Mouse (Mus musculus): Measurements from ENCODE around the gene Olfr986.

The Olfr986 gene

DNA sequence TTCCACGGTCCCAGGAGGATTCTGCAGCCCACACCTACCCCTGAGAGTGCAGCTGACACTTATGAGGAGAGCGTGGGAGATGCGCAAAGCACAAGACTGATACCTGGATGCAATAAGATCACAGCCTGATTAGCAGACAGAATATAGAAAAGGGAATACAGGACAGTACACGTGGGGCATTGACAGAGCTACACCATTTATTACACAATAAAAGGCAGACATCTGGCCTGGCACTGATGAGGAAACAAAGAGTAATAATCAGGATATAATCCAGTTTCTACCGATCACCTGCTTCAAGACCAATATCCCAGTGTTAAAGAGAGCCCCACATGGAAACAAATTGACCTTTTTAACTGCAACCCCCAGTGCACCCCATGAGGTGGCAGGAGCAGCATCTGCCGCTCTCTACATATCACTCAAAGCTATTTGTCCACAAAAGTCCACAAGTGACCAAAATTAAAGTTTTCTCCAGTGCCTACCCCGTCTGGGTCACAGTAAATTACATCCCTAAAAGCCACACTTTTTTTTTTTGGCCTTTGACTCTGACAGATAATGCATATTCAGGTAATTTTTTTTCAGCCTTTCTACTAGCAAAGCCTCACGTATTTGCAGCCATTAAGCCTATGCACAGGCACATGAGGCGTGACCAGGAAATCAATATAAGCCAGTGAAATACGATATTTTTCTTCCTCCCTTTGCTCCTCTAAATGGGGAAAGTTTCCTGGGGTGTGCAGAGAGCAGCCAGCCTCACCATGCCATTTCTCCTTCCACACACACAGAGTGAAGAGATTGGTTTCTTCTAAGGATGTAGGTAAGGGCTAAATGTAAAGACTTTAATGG is 53.7 kb downstream of the Olfr986 start:
- DNase-seq (ENCODE audit: extremely low read depth, low read depth): no peak

DNA sequence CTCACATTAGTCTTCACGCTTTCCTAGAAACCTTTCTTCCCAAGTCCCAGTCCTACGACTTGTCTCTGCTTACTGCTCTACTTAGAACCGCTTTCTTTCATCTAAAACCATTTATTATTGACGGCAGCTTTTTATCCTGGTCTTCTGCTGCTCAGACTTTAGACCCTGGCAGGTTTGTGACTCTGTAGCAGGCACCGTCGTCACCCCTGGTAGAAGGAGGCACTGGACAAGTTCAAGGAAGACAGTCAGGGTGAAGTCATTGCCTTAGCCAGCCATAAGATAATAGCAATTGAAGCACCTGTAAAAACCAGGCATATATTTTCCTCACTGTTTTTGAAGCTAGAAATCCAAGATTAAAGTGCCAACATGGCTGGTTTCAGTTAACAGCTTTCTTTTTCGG is 54.5 kb downstream of the Olfr986 start:
- DNase-seq (ENCODE audit: extremely low read depth, low read depth): no peak

All from MEL-GATA-1-ER (cell line).